Mouse (Mus musculus) limb, embryonic 11.5 days (tissue): ENCODE data around the gene Mmp19. TPM values are rescaled to one million over a fixed set of nuclear protein-coding genes. Genes with fewer than 3 reads are reported as not detected.
A peak's percentile ranks its signal among the peaks of the same experiment; 100 is the strongest.

ENCODE experiments used
- ATAC-seq: fragments of 200-750 bp; cut with Nextera tagmentation; 2 replicates; pipeline ENCODE4 v1.8.0; 2017; ENCODE audit warnings: low read depth; ENCODE audit not compliant: insufficient number of reproducible peaks, low FRiP score, low TSS enrichment
- DNase-seq: peaks from one replicate; pipeline ENCODE4 v3.0.0-alpha.2; 2015; ENCODE audit warnings: low spot score
- H3K27ac ChIP-seq: fragments of 300-500 bp; sonication (generic); replicated peaks from 2 replicates; pipeline ENCODE4 v1.5.1; 2014; ENCODE audit warnings: low read depth, mild to moderate bottlenecking, low read length
- H3K27me3 ChIP-seq: fragments of 300-500 bp; sonication (generic); 2 replicates; pipeline ENCODE4 v1.6.1; 2014; ENCODE audit warnings: mild to moderate bottlenecking, low read length, mixed read lengths; ENCODE audit not compliant: control insufficient read depth, insufficient read depth
- H3K36me3 ChIP-seq: fragments of 300-500 bp; sonication (generic); 2 replicates; pipeline ENCODE4 v1.6.1; 2014; ENCODE audit warnings: mild to moderate bottlenecking, low read length, moderate library complexity, mixed read lengths; ENCODE audit not compliant: control insufficient read depth, insufficient read depth
- H3K4me1 ChIP-seq: fragments of 300-500 bp; sonication (generic); 2 replicates; pipeline ENCODE4 v1.6.1; 2014; ENCODE audit warnings: low read length, mixed read lengths; ENCODE audit not compliant: control insufficient read depth, insufficient read depth
- H3K4me2 ChIP-seq: fragments of 300-500 bp; sonication (generic); 2 replicates; pipeline ENCODE4 v1.6.1; 2014; ENCODE audit warnings: low read depth, mild to moderate bottlenecking, moderate library complexity; ENCODE audit not compliant: severe bottlenecking
- H3K4me3 ChIP-seq: fragments of 300-500 bp; sonication (generic); 2 replicates; pipeline ENCODE4 v1.5.1; 2014; ENCODE audit warnings: low read depth, low read length
- H3K9ac ChIP-seq: fragments of 300-500 bp; sonication (generic); 2 replicates; pipeline ENCODE4 v1.6.1; 2014; ENCODE audit warnings: mild to moderate bottlenecking, low read length
- H3K9me3 ChIP-seq: fragments of 300-500 bp; sonication (generic); 2 replicates; pipeline ENCODE4 v1.6.1; 2016; ENCODE audit warnings: low read length; ENCODE audit not compliant: control insufficient read depth
- WGBS: fragments of 180-500 bp; shearing (Covaris S2); extraction: QIAGEN DNeasy Blood & Tissue Kit; methylation state at CpG from one replicate; pipeline ENCODE4 v1.1.7; 2014; 5-methylcytosine and 5-hydroxymethylcytosine counted together
- polyA plus RNA-seq: library from polyadenylated mRNA; unstranded; fragments of >200 nt; fragmentation: Nextera tagmentation; extraction: Ambion mirVana; gene quantifications from 2 replicates; pipeline ENCODE4 v1.2.1, GENCODE M21; 2014

Gene Mmp19
- 0.35 and 0.55 TPM in 2 replicates for polyA plus RNA-seq

GRCm38 (mm10) chr10:128790398-128791124 lies at the start of gene Mmp19:
Mmp19 (plus strand) TSS chr10:128790910.
- Histone ChIP-seq H3K9me3 (no peaks in the 10 kb centered on the region), H3K4me3 (no peak within 1 kb of the TSS), H3K27me3 (no peaks in the 10 kb centered on the region), H3K4me1 (no peaks in the 10 kb centered on the region), H3K27ac (no peak within 1 kb of the TSS), H3K36me3 (no peaks in the 10 kb centered on the region), H3K9ac (no peak within 1 kb of the TSS), H3K4me2 (no peak within 1 kb of the TSS)
- 73% methylated on average over 7 of the region's 7 CpGs for WGBS
- ATAC-seq (no peak), DNase-seq (no peak)

GRCm38 (mm10) chr10:128742616-128743015 lies 48.1 kb upstream of the Mmp19 start:
- peaks cover 15% of the 10 kb centered on the region for H3K27me3 ChIP-seq
- H3K27ac ChIP-seq = no peak overlapping the region
- H3K9ac ChIP-seq = no peak overlapping the region
- WGBS = 31% methylated on average over 4 of the region's 4 CpGs
- peaks cover 8% of the 10 kb centered on the region for H3K4me1 ChIP-seq
- peak overlapping the region; percentile 71; the same call in 1 of the 2 replicates for H3K4me2 ChIP-seq
- H3K9me3 ChIP-seq = no peaks in the 10 kb centered on the region
- H3K4me3 ChIP-seq = no peak overlapping the region
- DNase-seq (no peak), ATAC-seq (no peak)
- no peaks in the 10 kb centered on the region for H3K36me3 ChIP-seq

- 6% methylated on average over 7 of the region's 7 CpGs for WGBS
- Histone ChIP-seq H3K9ac (peak overlapping the region; percentile 75), H3K9me3 (no peaks in the 10 kb centered on the region), H3K4me1 (peaks cover 8% of the 10 kb centered on the region), H3K4me3 (peak overlapping the region; percentile 54), H3K27me3 (peaks cover 15% of the 10 kb centered on the region), H3K27ac (no peak overlapping the region), H3K36me3 (no peaks in the 10 kb centered on the region), H3K4me2 (peak overlapping the region; percentile 71)
- ATAC-seq (no peak), DNase-seq (no peak)
Measured at GRCm38 (mm10) chr10:128743235-128743634, 47.5 kb upstream of the Mmp19 start.

GRCm38 (mm10) chr10:128743791-128744191 lies 46.9 kb upstream of the Mmp19 start:
- no peak for ATAC-seq
- under 1% methylated on average over 29 of the region's 37 CpGs for WGBS
- no peak overlapping the region for H3K27ac ChIP-seq

GRCm38 (mm10) chr10:128744211-128744610 lies 46.5 kb upstream of the Mmp19 start:
- Histone ChIP-seq H3K9ac (peak overlapping the region; percentile 75), H3K27ac (no peak overlapping the region), H3K4me3 (peak overlapping the region; percentile 54), H3K4me2 (peak overlapping the region; percentile 71), H3K4me1 (peaks cover 8% of the 10 kb centered on the region), H3K27me3 (peaks cover 15% of the 10 kb centered on the region), H3K36me3 (no peaks in the 10 kb centered on the region), H3K9me3 (no peaks in the 10 kb centered on the region)
- WGBS = 18% methylated on average over 8 of the region's 8 CpGs
- peak; percentile 26 for DNase-seq
- no peak for ATAC-seq

More at GRCm38 (mm10) chr10:128743791-128744191, 46.9 kb upstream of the Mmp19 start:
- H3K4me3 ChIP-seq = peak overlapping the region; percentile 54
- peak overlapping the region; percentile 71 for H3K4me2 ChIP-seq
- H3K9ac ChIP-seq = peak overlapping the region; percentile 75
- no peaks in the 10 kb centered on the region for H3K36me3 ChIP-seq
- no peaks in the 10 kb centered on the region for H3K9me3 ChIP-seq
- peak; percentile 70 for DNase-seq
- peaks cover 8% of the 10 kb centered on the region for H3K4me1 ChIP-seq
- peaks cover 15% of the 10 kb centered on the region for H3K27me3 ChIP-seq

GRCm38 (mm10) chr10:128744680-128745601 lies 45.8 kb upstream of the Mmp19 start, which contains the start of gene Dgka:
Dgka (minus strand) TSS chr10:128744855.
- H3K4me2 ChIP-seq = peak within 1 kb of the TSS; percentile 71
- peaks cover 15% of the 10 kb centered on the region for H3K27me3 ChIP-seq
- DNase-seq (peak; percentile 29), ATAC-seq (no peak)
- WGBS = 21% methylated on average over 18 of the region's 18 CpGs
- no peak within 1 kb of the TSS for H3K27ac ChIP-seq
- H3K9me3 ChIP-seq = no peaks in the 10 kb centered on the region
- peak within 1 kb of the TSS; percentile 75 for H3K9ac ChIP-seq
- peaks cover 8% of the 10 kb centered on the region for H3K4me1 ChIP-seq
- H3K4me3 ChIP-seq = peak within 1 kb of the TSS; percentile 54
- no peaks in the 10 kb centered on the region for H3K36me3 ChIP-seq

- Histone ChIP-seq H3K9ac (no peak overlapping the region), H3K4me1 (peaks cover 8% of the 10 kb centered on the region), H3K27ac (no peak overlapping the region), H3K27me3 (peaks cover 15% of the 10 kb centered on the region), H3K36me3 (no peaks in the 10 kb centered on the region; the same call in 1 of the 2 replicates), H3K9me3 (no peaks in the 10 kb centered on the region), H3K4me3 (no peak overlapping the region), H3K4me2 (no peak overlapping the region)
- 93% methylated on average over 10 of the region's 10 CpGs for WGBS
- ATAC-seq (no peak), DNase-seq (no peak)
Measured at GRCm38 (mm10) chr10:128745946-128746613, 44.6 kb upstream of the Mmp19 start.
